Mouse (Mus musculus): ENCODE data around the gene Gm42791. TPM values are rescaled to one million over a fixed set of nuclear protein-coding genes. Genes with fewer than 3 reads are reported as not detected.

Gm42791 gene
- polyA plus RNA-seq, 1 experiment, result not detected

DNA sequence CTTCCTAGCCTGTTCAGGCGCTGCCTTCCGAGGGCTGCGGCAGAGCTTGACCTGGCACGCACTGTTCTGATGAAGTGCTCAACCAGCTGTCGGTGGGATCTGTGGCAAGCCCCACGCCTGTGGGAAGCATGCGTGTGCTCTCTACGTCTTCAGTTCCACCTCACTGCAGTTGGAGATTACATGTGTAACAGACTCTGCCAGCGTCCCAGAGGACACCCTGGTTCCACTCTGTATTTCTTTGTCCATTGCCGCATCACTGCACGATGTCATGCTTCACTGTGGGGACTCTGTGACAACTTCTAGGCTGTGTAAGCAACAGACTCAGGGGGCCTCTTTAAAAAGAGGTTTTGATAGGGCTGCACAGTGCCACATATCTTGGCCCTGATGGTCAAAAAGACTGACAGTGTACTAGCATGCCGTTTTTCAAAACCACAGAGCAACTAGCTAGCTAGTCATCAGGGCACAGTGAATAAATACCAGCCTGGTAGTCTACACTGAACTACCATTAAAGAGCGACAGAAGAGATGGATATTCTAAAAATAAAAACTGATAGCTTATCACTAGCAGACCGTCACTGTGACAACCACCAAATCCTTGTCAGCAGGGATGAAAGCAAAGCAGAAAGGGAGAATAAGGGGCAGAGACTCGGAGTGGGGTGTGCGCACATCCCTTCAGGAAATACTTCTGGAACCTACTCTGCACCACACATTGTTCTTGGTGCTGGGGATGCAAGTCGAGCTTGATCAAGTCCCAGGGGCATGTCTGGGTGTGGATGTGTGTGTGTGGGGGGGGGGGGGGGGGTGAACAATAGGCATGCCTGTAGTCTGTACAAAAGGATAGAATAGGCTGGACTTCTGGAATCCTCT, 86.5 kb downstream of the Gm42791 start:
- TF ChIP-seq GATA1 (IDR thresholded peaks at IDR 0.05; ENCODE audit: low read length), result no peak

DNA sequence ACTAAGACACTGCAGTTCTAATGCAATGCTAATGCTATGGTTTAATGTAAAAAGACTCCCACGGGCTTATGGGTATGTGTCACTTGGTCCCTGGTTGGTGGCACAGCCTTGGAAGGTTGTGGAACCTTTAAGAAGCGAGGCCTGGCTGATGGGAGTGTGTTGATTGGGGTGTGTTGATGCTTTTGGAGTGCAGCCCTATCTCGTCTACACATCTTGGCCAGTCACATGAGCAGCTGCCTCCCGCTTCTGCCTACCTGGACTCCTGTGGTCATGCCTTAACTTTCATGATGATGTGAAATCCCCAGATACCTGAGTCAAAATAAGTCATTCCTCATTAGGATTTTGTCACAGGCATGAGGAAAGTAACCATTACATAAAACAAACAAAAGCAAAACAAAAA, 88.6 kb downstream of the Gm42791 start:
- no peak for TF ChIP-seq GATA1 (IDR thresholded peaks at IDR 0.05; ENCODE audit: low read length)

DNA sequence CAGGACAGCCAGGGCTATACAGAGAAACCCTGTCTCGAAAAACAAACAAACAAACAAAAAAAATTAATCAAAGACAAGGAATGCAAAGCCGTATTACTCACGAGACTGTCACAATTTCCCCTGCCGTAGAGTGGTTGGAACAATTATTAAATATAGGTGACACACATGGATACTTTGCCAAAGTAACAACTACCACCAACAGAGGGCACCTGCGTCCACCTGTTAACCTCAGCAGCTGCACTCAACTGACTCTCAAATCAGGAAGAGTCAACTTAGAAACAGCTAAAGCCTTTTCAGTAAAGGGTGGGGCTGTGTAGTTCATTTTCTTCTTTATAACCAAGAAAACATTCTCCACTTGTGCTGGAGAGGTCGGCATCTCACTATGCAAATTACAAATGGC, 90.1 kb downstream of the Gm42791 start:
- no peak for TF ChIP-seq GATA1 (IDR thresholded peaks at IDR 0.05; ENCODE audit: low read length)

DNA sequence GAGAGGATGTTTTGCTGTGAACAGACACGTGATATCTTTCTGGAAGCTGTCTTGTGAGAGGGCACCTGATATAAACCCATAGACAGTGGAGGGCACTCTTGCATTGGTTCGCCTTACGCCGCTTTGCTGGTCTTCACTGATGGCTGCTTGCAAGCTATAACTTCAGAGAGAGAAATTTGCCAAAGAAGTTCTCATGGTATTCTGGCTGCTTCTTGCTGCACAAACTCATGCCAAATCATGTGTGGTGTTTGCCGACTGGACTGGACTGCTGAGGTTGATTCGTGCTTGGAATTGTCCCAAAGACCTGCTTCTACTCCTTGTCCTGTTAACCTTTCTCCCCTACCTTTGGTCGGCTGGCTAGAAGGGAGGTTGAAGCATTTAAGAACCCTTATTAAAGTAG, 95.6 kb downstream of the Gm42791 start:
- no peak for TF ChIP-seq GATA1 (IDR thresholded peaks at IDR 0.05; ENCODE audit: low read length)

DNA sequence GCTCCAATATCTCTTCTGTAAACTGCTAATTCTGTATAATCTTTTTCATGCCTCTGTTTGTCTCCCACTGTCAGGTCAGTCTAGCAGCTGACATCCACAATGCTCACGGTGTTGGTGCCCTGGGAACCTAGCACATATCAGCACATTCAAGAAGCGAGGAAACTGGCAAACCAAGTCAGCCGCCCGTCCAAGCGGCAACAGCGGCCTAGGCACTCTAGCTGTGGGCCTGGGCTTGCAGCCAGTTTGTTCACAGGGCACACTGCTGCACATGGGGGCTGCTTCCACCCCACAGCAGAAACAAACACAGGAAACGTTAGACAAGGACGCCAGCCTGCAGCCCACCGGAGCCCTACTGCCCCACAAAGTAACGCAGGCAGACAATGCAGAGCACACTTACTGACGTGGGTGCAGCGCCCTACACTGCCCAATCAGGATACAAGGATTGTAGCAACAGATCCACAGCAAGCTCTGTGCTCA, 97.0 kb downstream of the Gm42791 start:
- no peak for TF ChIP-seq GATA1 (IDR thresholded peaks at IDR 0.05; ENCODE audit: low read length)

DNA sequence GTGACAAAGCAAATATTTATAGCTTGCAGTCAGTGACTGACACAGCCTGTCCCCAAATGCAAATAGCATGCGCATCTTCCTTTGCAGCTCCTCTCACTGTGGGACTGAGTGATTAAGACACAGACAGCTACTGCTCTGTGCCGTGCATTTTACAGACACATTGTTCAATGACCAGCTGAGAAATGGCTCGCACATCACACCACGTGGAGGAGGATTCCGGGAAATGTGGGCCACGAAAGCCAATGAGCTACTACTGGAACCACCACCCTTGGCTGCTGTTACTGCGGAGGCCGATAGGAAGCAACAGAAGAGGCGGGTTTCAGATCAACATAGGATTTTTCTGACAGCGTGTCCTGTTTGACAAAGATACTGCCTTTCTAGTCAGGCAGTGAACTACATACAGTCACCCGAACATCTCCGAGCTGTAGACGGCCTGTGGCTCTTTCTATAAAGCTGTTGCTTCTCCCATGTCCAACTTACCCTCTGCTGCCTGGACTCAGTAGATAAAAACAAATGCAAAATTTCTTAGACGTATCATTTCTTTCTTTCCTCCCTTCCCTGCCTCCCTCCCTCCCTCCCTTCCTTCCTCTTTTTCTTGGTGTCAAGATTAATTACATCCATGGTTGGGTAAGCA, 97.8 kb downstream of the Gm42791 start:
- no peak for TF ChIP-seq GATA1 (IDR thresholded peaks at IDR 0.05; ENCODE audit: low read length)

DNA sequence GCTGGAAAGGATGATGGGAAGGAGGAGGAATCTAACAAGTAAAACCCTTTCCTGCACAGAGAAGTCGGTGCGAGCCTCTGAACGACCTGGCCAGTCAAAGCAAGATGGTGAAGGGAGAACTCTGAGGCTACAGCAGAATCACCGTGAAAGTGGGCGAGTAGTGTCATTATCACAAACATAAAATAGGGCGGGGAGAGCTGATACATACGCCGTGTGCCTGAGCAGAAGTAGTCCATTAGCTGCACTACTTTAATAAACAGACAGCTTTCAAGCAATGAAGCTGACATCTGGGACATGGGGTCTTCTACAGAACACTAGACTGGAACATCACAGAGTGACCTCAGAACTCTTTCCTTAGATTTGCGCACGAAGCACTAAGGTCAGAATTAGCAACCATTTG, 98.4 kb downstream of the Gm42791 start:
- TF ChIP-seq GATA1 (IDR thresholded peaks at IDR 0.05; ENCODE audit: low read length), result no peak

DNA sequence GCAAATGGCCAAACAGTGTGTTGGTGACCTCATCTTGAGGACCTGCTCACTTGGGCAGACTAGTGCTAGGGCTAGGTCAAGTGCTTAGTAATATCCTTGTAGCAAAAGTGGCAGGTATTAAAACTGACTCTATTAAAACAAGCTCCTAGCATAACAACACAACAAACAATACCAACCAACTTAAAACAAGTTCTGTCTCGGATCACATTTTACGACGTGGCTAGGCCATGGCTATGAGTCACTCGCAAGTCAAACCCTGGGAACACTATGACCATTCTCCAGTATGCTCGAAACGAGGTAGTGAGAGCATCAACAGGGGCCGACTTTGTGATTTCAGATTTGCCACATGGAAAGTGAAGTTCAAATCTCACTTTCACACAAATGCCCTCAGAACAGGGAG, 99.1 kb downstream of the Gm42791 start:
- no peak for TF ChIP-seq GATA1 (IDR thresholded peaks at IDR 0.05; ENCODE audit: low read length)

DNA sequence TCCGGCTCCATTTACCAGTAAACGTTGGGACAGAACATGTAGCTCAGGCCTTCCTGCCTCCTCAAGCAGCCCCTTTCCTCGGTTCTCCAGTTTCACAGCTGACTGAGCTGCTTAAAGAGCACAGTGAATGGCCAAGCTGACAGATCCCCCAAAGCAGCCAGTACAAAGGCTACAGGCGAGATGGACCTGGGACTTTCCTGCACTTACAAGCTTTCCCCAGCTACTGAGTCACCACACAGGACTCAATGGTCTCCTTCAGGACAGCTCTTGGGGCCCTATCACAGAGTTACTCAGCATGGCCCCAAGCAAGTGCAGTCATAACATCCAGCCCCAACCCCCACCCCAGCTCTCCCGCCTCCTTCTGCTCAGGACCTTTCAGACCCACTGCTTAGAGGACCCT, 99.9 kb downstream of the Gm42791 start:
- TF ChIP-seq GATA1 (IDR thresholded peaks at IDR 0.05; ENCODE audit: low read length), result no peak

DNA sequence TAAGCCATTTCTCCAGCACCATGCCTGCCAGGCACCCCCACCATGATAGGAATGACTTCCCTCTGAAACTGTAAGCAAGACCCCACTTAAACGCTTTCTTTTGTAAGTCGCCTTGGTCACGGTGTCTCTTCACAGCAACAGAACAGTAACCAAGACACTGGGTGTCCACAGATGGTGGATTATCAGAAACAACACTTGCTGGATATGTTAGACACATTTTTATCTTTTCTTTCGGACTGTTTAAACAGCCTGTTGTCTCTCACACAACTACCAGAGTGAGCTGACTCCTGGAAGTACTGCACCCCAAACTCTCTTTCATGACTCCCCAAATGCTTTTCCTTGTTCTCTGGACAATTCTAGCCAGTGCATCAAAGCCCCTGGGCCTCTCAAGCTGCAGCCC, 104.7 kb downstream of the Gm42791 start:
- no peak for TF ChIP-seq GATA1 (IDR thresholded peaks at IDR 0.05; ENCODE audit: low read length)

DNA sequence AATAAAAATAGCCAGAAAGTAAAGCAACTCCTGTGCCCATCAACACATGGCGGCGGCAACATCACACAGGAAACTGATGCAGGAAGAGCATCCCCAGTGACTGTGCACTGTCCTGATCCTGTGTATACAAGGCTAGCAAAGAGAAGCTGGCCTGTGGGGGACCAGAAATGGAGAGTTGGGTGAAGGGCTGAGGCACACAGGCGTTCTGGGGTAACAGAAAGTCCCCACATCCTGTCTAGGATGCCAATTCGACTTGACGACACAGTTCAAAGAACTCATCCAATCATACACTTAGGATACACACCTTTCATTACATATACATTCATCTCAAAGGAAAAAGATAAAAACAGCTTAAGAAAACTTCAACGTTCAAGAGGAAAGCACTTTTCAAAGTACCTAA, 106.9 kb downstream of the Gm42791 start:
- no peak for TF ChIP-seq GATA1 (IDR thresholded peaks at IDR 0.05; ENCODE audit: low read length)

DNA sequence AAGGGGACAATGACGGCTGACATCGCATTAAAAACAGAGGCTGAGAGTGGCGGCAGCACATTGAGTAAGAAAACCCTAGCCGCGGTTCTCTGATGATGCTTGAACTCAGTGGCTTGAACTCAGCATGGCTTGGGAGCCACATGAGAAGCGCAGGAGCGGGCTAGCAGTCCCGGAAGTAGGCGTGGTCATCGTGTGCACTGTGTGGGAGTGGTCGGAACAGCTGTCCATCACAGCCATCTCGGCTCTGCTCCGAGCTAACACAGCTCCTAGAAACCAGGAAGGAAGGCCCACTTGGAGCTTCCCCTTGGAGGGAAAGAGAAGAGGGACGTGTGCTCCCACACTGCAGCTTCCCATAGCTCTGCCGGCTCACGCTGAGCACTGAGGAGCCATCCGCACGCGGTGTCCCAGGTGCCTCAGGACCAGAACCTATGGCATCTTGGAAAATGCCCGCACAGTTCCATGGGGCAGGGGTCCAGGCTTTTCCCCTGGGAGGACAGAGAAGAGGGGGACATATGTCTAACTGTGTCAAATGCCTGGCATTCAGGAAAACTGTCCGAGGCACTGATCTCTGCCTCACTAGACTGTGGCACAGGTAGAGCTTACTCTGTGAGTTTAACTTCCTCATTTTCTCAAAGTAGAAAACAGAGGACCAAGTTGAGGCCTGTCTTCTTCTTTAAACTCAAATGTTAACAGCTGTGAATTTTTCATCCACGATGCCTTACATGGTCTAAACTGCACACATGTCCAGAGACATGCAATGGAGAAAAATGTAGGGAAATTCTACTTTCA, 108.9 kb downstream of the Gm42791 start:
- no peak for TF ChIP-seq GATA1 (IDR thresholded peaks at IDR 0.05; ENCODE audit: low read length)

DNA sequence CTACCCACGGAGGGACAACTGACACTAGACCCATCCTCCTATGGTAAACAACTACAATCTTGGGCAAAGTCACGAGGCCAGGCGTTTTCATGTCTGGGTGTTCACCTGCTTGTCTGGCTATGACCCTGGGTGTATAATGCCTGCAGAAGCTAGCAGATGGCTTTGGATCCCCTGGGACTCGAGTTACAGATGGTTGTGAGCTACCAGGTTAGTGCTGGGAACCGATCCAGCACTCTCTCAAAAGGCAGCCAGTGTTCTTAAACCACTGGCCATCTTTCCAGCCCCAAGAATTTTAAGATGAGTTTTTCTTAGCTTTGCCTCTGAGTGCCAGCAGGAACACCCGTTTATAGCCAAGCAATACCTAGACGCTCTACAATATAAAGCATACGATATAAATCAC, 111.3 kb downstream of the Gm42791 start:
- no peak for TF ChIP-seq GATA1 (IDR thresholded peaks at IDR 0.05; ENCODE audit: low read length)

DNA sequence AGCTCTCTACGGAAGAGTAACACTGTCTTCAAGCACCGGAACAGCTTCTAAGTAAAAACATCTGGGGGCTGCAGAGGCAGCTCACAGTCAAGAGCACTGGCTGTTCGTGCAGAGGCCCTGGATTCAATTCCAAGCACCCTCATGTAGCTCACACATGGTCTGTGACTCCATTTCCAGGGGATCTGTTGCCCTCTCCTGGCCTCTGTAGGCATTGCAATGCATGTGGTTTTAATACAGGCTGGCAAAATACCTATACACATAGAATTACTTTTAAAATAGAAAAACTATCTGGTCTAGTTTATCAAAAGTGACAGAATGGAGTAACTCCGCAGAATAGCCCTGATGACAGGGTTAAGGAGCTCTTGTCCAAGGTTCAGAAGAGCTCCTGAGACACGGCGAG, 115.7 kb downstream of the Gm42791 start:
- no peak for TF ChIP-seq GATA1 (IDR thresholded peaks at IDR 0.05; ENCODE audit: low read length)

DNA sequence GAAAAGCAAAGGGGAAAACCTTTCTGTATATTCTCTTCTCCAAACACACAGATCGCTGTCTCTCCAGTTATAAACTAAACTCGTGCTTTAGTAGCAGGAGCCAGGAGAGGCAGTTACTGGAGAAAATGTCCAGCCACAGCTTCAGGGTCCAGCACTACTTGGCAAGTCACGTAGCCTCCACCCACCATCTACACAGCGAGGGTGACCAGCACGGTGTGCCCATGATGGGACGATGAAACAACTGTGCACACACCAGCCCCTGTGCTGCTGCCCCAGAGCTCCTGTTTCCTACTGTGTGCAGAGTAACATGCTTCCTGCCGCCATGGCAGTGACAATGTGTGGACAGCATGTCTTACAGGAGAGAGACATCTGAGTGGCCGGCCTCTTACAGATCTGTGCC, 121.8 kb downstream of the Gm42791 start:
- TF ChIP-seq GATA1 (IDR thresholded peaks at IDR 0.05; ENCODE audit: low read length), result no peak

DNA sequence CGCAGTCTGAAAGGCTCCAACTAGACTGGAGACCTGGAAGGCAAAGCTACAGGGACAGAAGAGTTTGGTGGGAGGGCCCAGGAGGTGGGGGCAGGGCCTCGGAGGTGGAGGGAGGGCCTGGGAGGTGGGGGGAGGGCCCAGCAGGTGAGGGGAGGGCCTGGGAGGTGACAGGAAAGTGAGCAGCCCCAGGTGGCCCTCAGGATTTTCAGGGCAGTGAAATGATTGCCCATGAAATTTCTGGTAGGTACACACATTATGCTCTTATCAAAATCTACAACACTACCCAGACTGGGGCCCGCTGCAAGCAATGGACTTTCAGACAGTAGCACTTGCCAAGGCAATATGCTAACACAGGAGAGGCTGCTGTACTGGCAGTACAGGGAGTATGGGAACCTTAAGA, 125.4 kb downstream of the Gm42791 start:
- TF ChIP-seq GATA1 (IDR thresholded peaks at IDR 0.05; ENCODE audit: low read length), result no peak
